Mouse (Mus musculus) liver, adult 2 months (tissue): ENCODE data around the gene Crygn. TPM values are rescaled to one million over a fixed set of nuclear protein-coding genes. Genes with fewer than 3 reads are reported as not detected.
A peak's percentile ranks its signal among the peaks of the same experiment; 100 is the strongest.

ENCODE experiments used
- DNase-seq: peaks from one replicate; pipeline ENCODE4 v3.0.0-alpha.2; 2011; ENCODE audit warnings: low read depth, low spot score; ENCODE audit errors: extremely low read depth
- H3K27ac ChIP-seq: fragments of 200-500 bp; replicated peaks from 2 replicates; pipeline ENCODE4 v1.5.1; 2012; ENCODE audit warnings: low read depth, mild to moderate bottlenecking, control low read depth, inconsistent platforms, low read length; ENCODE audit not compliant: insufficient read depth
- H3K27me3 ChIP-seq: fragments of 200-500 bp; 2 replicates; pipeline ENCODE4 v1.6.1; 2012; ENCODE audit warnings: mild to moderate bottlenecking, moderate library complexity, low read length, inconsistent platforms; ENCODE audit not compliant: control insufficient read depth, insufficient read depth
- H3K36me3 ChIP-seq: fragments of 200-500 bp; 2 replicates; pipeline ENCODE4 v1.6.1; 2012; ENCODE audit warnings: low read length, inconsistent platforms; ENCODE audit not compliant: control insufficient read depth, insufficient read depth
- H3K4me1 ChIP-seq: fragments of 200-500 bp; 2 replicates; pipeline ENCODE4 v1.6.1; 2011; ENCODE audit warnings: low read length; ENCODE audit not compliant: control insufficient read depth, insufficient read depth
- H3K4me3 ChIP-seq: fragments of 200-500 bp; 2 replicates; pipeline ENCODE4 v1.5.1; 2011; ENCODE audit warnings: low read depth, mild to moderate bottlenecking, control low read depth, low read length, moderate library complexity; ENCODE audit not compliant: insufficient read depth
- H3K79me2 ChIP-seq: fragments of 200-500 bp; 2 replicates; pipeline ENCODE4 v1.6.1; 2012; ENCODE audit warnings: inconsistent platforms, mild to moderate bottlenecking, low read length, moderate library complexity; ENCODE audit not compliant: control insufficient read depth, insufficient read depth
- H3K9ac ChIP-seq: fragments of 200-500 bp; 2 replicates; pipeline ENCODE4 v1.6.1; 2012; ENCODE audit warnings: low read depth, mild to moderate bottlenecking, control low read depth, inconsistent platforms, low read length
- CTCF ChIP-seq: fragments of 200-500 bp; IDR thresholded peaks from 2 replicates; pipeline ENCODE4 v1.5.1; 2011; ENCODE audit warnings: low read depth, low read length, control low read depth
- POLR2A ChIP-seq: fragments of 200-500 bp; IDR thresholded peaks from 2 replicates; pipeline ENCODE4 v1.6.1; 2011; ENCODE audit warnings: low read length, control low read depth; ENCODE audit not compliant: insufficient read depth; ENCODE audit errors: extremely low read depth
- WGBS: fragments of 180-500 bp; shearing (Covaris S2); methylation state at CpG from one replicate; pipeline ENCODE4 v1.1.7; 2018; 5-methylcytosine and 5-hydroxymethylcytosine counted together
- polyA plus RNA-seq: library from polyadenylated mRNA; depleted of rRNA; stranded (reverse); fragments of >200 nt; gene quantifications from 2 replicates; pipeline ENCODE4 v1.2.3, GENCODE M21; 2012
- total RNA-seq: library from RNA; depleted of rRNA; stranded (reverse); fragments of >200 nt; gene quantifications from 2 replicates; pipeline ENCODE4 v1.2.3, GENCODE M21; 2014

Crygn gene
- total and polyA plus RNA-seq, 2 experiments, result 1.0 to 1.4 TPM

DNA sequence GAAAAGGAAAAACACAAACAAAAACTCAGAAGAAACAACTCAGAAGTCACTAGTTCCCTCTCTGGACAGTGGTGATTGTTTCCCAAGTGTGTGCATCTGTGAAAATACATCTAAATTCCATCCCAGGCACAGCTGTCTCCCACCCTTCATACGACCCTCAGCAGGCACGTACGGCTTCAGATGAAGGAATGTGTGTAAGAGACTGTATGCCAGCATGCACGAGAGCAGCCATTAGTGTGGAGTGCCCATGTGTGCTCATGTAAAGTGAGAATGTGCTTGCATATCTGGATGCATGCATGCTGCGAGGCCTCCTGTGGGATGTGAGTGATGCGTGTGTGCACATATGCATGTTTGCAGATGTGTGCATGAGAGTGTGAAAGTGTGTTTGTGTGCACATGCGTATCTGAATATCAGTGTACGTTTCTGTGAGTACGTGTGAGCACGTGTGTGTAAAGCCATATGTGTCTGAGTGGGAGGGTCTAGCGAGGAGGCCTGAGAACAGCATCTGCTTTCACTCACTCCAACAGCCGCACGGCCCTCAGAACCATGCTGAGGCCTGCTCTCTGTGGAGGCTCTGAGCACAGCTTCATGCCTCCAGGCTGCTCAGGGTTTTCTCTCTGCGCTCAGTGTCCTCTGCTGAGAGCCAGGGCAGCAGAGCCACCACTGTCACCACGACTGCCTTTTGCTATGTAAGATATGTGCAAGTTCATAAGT is 16.5 kb downstream of the Crygn start:
- WGBS, result 86% methylated on average over 15 of the region's 15 CpGs
- Histone ChIP-seq H3K27me3 (no peaks in the 10 kb centered on the region), H3K9ac (no peak overlapping the region), H3K79me2 (no peaks in the 10 kb centered on the region), H3K4me3 (no peak overlapping the region), H3K4me1 (no peaks in the 10 kb centered on the region), H3K27ac (no peak overlapping the region), H3K36me3 (no peaks in the 10 kb centered on the region)
- no peak for DNase-seq
- TF ChIP-seq POLR2A (no peak), CTCF (no peak)

DNA sequence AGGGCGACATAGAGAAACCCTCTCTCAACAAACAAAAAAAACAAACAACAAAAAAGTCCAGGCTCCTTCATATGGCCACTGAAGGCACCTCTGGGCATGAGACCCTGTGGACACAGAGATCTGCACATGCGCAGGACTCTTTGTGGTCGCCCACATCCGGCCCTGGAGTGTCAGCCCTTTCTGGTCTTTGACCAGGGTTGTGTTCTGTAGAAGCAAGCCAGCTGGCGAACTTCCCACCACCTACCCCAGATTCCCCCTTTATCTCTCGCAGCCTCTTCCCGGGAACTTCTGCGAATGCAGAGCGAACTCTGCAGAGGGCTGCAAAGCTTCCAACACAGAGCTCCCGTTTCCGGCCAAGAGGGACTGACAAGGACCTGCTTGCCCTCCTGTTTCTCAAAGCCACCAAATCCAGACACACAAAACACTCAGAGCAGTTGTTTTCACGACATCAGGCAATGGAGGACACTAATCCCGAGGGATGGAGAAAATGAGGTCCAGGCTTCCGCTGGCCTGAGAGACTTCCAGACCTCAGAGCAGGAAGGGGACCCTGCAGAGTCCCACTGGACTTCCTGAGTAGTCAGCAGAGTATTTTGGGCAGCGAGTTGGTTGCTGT is 18.6 kb downstream of the Crygn start:
- 44% methylated on average over 15 of the region's 15 CpGs for WGBS
- peak; percentile 38 for DNase-seq
- no peak overlapping the region for H3K9ac ChIP-seq
- no peak overlapping the region for H3K4me3 ChIP-seq
- H3K36me3 ChIP-seq, result no peaks in the 10 kb centered on the region
- no peaks in the 10 kb centered on the region for H3K4me1 ChIP-seq
- H3K79me2 ChIP-seq, result no peaks in the 10 kb centered on the region
- H3K27me3 ChIP-seq, result no peaks in the 10 kb centered on the region
- H3K27ac ChIP-seq, result peak overlapping the region; percentile 61
- TF ChIP-seq CTCF (no peak), POLR2A (no peak)

DNA sequence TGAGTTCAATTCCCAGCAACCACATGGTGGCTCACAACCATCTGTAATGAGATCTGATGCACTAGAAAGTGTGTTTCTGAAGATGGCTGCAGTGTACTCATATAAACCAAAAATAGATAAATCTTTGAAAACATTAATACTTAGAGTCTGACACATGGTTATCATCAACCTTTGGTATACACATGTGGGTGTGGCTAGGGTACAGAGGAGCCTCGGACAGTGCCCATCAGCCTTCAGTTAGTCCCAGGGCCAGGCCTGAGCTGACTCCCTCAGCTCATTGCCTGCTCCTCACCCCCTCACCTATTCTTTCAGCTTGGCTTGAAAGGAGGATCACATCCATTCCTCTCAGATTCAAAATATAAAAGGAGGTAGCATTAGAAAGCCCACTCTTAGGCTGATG is 19.3 kb downstream of the Crygn start:
- H3K9ac ChIP-seq, result no peak overlapping the region

DNA sequence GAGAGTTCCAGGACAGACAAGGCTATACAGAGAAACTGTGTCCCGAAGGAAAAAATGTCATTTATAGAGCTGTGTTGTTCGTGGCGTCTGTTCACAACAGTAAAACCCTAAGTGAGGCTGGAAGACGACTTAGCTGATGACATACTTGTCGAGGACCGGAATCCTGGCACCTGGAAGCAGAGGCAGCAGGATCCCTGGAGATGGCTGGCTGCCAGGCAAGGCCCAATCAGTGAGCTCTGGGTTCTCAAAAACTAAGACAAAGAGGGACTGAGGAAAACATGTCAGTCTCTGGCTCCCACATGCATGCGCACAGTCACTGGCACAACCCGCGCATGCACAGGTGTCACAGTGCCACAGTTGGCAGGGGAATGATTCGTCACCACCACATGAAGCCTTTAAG is 20.2 kb downstream of the Crygn start:
- no peak overlapping the region for H3K9ac ChIP-seq
- WGBS, result 95% methylated on average over 10 of the region's 10 CpGs
- no peaks in the 10 kb centered on the region for H3K4me1 ChIP-seq
- H3K4me3 ChIP-seq, result no peak overlapping the region
- no peaks in the 10 kb centered on the region for H3K79me2 ChIP-seq
- H3K36me3 ChIP-seq, result no peaks in the 10 kb centered on the region
- DNase-seq, result no peak
- TF ChIP-seq CTCF, result no peak
- TF ChIP-seq POLR2A, result no peak
- H3K27ac ChIP-seq, result no peak overlapping the region
- no peaks in the 10 kb centered on the region for H3K27me3 ChIP-seq

More for the DNA sequence above, 19.3 kb downstream of the Crygn start:
- TF ChIP-seq POLR2A (no peak), CTCF (no peak)
- Histone ChIP-seq H3K4me3 (no peak overlapping the region), H3K27ac (no peak overlapping the region; the same call in 1 of the 2 replicates), H3K27me3 (no peaks in the 10 kb centered on the region), H3K4me1 (no peaks in the 10 kb centered on the region), H3K79me2 (no peaks in the 10 kb centered on the region), H3K36me3 (no peaks in the 10 kb centered on the region)
- 84% methylated on average over 1 of the region's 1 CpGs for WGBS
- DNase-seq, result no peak

DNA sequence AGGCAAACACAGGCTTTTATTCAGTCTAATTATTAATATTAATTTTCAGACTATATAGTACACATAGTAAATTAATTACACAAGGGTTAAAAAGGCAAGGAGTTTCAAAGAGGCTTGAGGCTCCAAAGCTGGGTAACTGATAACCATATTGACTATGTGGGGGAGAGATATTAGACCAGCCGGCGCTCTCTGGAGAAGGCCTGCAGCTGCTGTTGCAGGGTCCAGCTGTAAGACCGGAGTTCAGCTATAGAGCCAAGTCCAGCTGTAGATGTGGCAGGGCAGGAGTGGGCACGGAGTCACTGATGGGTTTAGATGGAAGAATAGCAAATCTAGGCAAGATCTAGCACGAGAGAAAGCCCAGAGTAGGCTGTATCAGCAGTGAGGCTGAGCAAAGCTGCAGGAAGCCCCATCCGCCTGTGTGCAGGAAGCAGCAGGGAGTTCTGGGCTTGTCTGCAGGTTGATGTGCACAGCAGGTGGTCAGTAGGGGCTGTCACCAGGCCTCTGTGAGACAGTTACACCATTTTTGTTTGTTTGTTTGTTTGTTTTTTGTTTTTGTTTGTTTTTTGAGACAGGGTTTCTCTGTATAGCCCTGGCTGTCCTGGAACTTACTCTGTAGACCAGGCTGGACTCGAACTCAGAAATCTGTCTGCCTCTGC is 23.9 kb downstream of the Crygn start:
- no peaks in the 10 kb centered on the region for H3K79me2 ChIP-seq
- DNase-seq, result no peak
- no peak overlapping the region for H3K9ac ChIP-seq
- no peak for TF ChIP-seq POLR2A
- TF ChIP-seq CTCF, result no peak
- H3K36me3 ChIP-seq, result no peaks in the 10 kb centered on the region
- H3K27ac ChIP-seq, result no peak overlapping the region
- WGBS, result 58% methylated on average over 7 of the region's 7 CpGs
- H3K4me1 ChIP-seq, result no peaks in the 10 kb centered on the region
- peaks cover 11% of the 10 kb centered on the region; the same call in 1 of the 2 replicates for H3K27me3 ChIP-seq
- no peak overlapping the region for H3K4me3 ChIP-seq

DNA sequence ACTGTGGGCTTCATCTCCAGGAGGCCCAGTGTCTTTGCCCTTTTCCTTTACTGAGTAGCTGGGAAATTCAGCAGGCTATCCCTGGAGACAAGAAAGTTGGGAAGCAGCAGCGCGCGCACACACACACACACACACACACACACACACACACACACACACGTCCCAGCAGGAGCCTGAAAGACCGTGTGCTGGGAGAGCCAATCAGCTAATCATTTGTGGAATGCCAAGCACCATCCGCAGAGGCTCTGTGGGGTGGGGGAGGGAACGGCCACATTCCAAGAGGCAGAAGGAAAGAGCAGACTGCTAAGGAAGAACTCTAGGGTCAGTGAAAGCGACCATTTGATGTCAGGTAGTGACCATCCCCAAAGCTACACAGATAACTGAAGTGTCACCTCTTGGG is 24.7 kb downstream of the Crygn start:
- Histone ChIP-seq H3K36me3 (no peaks in the 10 kb centered on the region), H3K27ac (no peak overlapping the region), H3K4me1 (no peaks in the 10 kb centered on the region), H3K9ac (no peak overlapping the region), H3K27me3 (peaks cover 11% of the 10 kb centered on the region; the same call in 1 of the 2 replicates), H3K4me3 (no peak overlapping the region), H3K79me2 (no peaks in the 10 kb centered on the region)
- no peak for TF ChIP-seq CTCF
- no peak for TF ChIP-seq POLR2A
- DNase-seq, result no peak
- 25% methylated on average over 8 of the region's 8 CpGs for WGBS
